Mouse (Mus musculus) heart, postnatal 25 days (tissue): ENCODE data around the gene Nop2. TPM values are rescaled to one million over a fixed set of nuclear protein-coding genes. Genes with fewer than 3 reads are reported as not detected.

ENCODE experiments used
- DNase-seq: peaks from one replicate; pipeline ENCODE4 v3.0.0; 2022; ENCODE audit warnings: low spot score
- intact Hi-C: fragments of 180-260 bp; cut with DNase I; formaldehyde crosslinking; loops from one replicate; pipeline ENCODE4 v1.15.1; 2025
- total RNA-seq, 2 experiments: library from RNA; stranded (reverse); gene quantifications; 2 replicates each; pipeline ENCODE4 v1.2.3; 2021

Nop2 gene
- total RNA-seq, 2 experiments from 2014 or later, result 19.4 to 20.0 TPM

- intact Hi-C loops, result loop anchor here (2.0 to 5.0 kb wide), 5 partner anchors 15 to 187 kb away; partner anchors contain the start of genes Mrpl51 and Ncapd2
- DNase-seq, result no peak
Observed at GRCm38 (mm10) chr6:125163801-125164657, 32.3 kb downstream of the Nop2 start.

- DNase-seq, result no peak
- intact Hi-C loops, result loop anchor here (2.0 to 5.0 kb wide), 5 partner anchors 16 to 186 kb away; partner anchors contain the start of genes Mrpl51 and Ncapd2
Observed at GRCm38 (mm10) chr6:125164672-125165327, 33.1 kb downstream of the Nop2 start.

GRCm38 (mm10) chr6:125165328-125165891 lies 33.7 kb downstream of the Nop2 start:
- intact Hi-C loops, result loop anchor here (2.0 kb wide), 3 partner anchors 17 to 185 kb away; partner anchors contain the start of genes Mrpl51 and Ncapd2
- DNase-seq, result peak; percentile 98

GRCm38 (mm10) chr6:125166051-125166751 lies 34.5 kb downstream of the Nop2 start, which contains the start of gene Gapdh:
TSS of gene Gapdh (minus strand) at chr6:125166467.
- DNase-seq, result peak; percentile 88

GRCm38 (mm10) chr6:125166861-125167650 lies 35.3 kb downstream of the Nop2 start:
- intact Hi-C loops, result no loop called here
- peak; percentile 53 for DNase-seq

More at GRCm38 (mm10) chr6:125166051-125166751, 34.5 kb downstream of the Nop2 start, which contains the start of gene Gapdh:
- intact Hi-C loops, result no loop called here

- no peak for DNase-seq
- intact Hi-C loops, result no loop called here
Observed at GRCm38 (mm10) chr6:125168086-125168485, 36.4 kb downstream of the Nop2 start.

- DNase-seq, result no peak
- intact Hi-C loops, result no loop called here
Observed at GRCm38 (mm10) chr6:125170194-125170593, 38.5 kb downstream of the Nop2 start.

GRCm38 (mm10) chr6:125172474-125172873 lies 40.8 kb downstream of the Nop2 start:
- no peak for DNase-seq
- intact Hi-C loops, result no loop called here

DNA sequence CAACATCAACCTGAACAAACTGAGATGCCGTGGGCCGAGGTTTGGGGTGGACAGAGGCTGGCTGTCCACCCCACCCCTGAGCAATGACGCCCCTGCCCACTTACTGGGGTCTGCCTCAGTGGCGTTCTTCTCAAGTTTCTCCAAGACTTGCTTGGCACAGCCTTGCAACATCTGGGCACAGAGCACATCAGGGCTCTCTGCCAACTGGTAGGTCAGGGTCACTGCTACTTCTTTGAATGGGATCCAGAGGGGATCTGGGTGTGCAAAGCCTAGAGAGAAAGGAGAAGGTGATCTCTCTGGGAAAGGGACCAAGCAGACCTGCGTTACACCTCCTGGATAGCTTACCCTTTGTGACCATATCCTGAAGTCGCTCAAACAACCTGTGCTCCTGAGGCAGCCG lies 41.5 kb downstream of the Nop2 start:
- DNase-seq, result no peak
- intact Hi-C loops, result no loop called here

DNA sequence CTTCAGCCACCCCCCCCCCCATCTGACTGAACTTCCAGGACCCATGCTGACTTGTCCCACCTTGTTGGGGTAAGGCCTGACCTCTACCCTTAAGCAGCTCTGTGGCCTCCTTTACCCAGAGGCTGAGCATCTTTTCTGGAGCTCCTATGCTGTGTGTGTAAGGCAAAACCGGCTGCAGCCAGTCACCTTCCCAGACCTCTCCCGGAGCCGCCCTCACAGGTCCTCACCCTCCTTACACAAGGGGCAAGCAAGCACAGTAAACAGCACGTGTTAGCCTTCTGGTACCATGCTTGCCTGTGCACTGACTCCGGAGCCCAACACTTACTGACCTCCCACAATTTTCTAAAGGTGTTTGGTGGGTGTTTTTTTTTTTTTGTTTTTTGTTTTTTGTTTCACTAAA lies 43.8 kb downstream of the Nop2 start:
- intact Hi-C loops, result no loop called here
- no peak for DNase-seq

DNA sequence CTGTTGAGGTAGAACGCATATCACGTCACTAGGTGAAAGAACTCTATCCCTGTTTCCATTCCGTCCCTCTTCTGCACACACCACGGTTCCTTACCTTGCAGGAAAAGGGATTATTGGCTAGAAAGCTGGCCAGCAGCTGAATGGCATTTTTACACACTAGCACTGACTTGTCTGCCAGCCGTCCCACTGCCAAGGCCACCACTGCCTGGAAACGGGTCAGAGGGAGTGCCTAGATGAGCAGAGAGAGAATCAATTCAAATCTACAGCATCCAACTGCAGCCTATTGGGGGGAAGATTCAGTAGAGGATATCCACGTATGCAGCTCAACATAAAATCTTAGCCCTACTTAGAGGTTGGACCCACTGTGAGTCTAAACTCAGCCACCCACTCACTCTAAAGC lies 47.9 kb downstream of the Nop2 start:
- intact Hi-C loops, result no loop called here
- DNase-seq, result no peak

DNA sequence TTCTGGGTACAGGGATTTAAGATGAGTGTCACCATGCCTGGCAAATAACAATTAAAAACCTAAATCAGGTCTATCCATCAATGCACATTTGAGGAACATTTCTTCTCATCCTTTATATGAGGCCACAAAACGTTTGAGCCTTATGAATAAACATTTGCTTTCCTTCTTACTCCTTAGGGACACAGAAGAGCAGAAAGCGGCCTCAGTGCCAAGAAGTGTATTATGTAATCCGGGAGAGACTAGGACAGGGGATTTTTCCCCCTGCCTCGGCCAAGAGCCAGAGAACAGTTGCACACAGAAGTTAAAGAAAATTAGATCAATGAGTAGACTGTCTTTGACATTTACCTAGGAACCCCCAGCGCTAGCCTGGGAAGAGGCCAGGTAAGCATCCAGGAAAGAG lies 50.4 kb downstream of the Nop2 start:
- DNase-seq, result no peak
- intact Hi-C loops, result no loop called here

DNA sequence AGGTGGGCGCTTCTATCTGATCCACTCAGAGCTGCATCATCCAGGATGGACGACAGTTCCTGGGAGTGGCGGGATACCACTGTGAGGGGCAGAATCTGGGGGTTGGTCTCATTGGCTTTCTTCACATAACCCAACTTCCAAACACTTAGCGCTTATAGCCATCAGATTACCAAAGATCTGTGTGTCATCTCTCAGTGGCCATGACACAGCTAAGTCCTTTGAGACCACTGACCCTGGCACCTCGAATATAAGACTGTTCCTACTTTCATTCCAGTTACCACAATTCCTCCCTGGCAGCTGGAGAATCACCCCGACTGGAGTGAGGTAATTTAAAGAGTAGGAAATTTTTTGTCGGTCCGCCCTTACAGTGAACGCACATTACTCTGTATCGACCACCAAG lies 54.5 kb downstream of the Nop2 start:
- intact Hi-C loops, result no loop called here
- DNase-seq, result no peak

DNA sequence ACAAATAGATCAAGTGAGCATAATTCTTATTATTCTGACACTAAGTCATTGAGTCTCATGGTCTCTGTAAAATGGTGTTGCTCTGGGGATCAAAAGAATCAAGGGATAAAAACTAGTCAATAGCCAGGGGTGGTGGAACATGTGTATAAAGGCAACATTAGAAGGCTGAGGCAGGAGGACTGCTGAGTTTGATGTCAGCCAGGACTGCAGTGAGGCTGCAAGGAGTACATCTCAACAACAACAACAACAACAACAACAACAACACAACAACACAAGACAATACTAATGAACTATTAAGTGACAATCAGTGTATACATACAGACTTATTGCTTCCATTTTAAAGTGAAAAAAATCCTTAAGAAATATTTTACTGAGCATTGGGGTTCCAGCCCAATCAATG lies 59.1 kb downstream of the Nop2 start:
- intact Hi-C loops, result loop anchor here (2.0 kb wide), 1 partner anchor 26 kb away; no protein-coding TSS in a partner anchor
- DNase-seq, result no peak

DNA sequence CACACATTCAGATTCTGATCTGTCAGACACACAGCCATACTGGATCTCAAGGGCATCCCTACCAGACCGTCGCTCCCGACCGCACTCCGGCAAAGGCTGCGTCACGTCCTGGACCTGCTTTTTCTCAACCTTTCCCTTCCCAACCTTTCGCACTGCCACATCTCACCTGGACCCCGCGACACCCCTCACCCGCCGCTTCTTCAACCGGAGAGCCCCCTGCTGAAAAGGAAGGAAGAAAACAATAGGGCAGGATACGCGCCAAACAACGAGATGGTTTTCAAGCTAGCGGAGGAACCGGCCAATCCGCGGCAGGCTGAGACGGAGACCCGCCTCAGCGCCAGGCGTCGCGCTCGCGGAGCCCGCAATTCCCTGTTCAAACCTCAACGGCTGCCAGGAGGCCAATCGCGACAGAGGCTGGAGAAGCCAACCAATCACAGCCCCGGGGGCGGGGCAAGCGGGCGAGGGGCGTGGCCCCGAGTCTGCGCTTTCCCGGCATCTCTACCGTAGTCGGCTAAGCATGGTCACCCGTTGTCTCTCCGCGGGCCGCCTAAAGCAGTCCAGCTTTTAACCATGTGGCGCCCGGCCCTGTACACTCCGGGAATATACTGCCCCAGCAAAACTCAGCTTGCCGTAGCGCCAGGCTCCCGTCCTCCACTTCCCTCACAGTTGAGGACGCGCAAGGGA lies 59.8 kb downstream of the Nop2 start, which contains the start of the genes Ncapd2 and Mrpl51:
Ncapd2 (minus strand) TSS at position 370 of the 684 bp plus-strand sequence.
Mrpl51 (plus strand) TSS at position 470 of the 684 bp plus-strand sequence.
- peak; percentile 93 for DNase-seq
- intact Hi-C loops, result loop anchor here (2.0 kb wide), 2 partner anchors 23 to 27 kb away; partner anchors contain the start of gene Vamp1

GRCm38 (mm10) chr6:125192016-125192714 lies 60.5 kb downstream of the Nop2 start:
- intact Hi-C loops, result loop anchor here (2.0 kb wide), 1 partner anchor 23 kb away; the partner anchor contains the start of gene Vamp1
- DNase-seq, result peak; percentile 79

DNA sequence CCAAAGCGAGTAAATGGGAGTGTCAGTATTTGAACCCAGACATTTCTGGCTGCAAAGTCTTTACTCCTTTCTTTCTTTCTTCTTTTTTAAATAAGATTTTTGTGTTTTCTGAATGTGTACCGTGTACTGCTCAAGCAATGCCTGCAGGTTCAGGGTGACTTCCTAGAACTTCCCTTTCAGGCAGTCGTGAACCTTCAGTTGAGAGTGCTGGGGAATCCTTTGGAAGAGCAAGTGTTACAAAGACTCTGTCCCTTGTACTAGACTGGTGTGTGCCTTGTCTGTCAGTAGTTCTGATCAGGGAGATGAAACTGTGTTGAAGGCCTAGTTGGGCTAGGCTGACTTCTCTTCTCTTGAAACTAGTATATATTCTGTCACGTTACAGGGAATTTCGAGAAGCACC lies 61.1 kb downstream of the Nop2 start:
- intact Hi-C loops, result loop anchor here (2.0 kb wide), 1 partner anchor 22 kb away; the partner anchor contains the start of gene Vamp1
- DNase-seq, result no peak
